Mouse (Mus musculus) bone marrow, adult 2 months (tissue): Measurements from ENCODE around the gene 4933417A18Rik.

Experiments used
- CTCF ChIP-seq: fragments of 200-500 bp; IDR thresholded peaks from 2 replicates; pipeline ENCODE4 v1.5.1; 2011; ENCODE audit warnings: low read length, control low read depth; ENCODE audit not compliant: control insufficient read depth, insufficient read depth
- POLR2A ChIP-seq: fragments of 200-500 bp; IDR thresholded peaks from 2 replicates; pipeline ENCODE4 v1.6.1; 2011; ENCODE audit warnings: low read depth, mild to moderate bottlenecking, control low read depth, low read length, borderline replicate concordance; ENCODE audit not compliant: control insufficient read depth

GRCm38 (mm10) chr13:34995925-34996324 is 71.7 kb downstream of the 4933417A18Rik start:
- no peak for TF ChIP-seq CTCF
- TF ChIP-seq POLR2A: no peak
